Mouse (Mus musculus): ENCODE measurements around the gene Rbfox3.

The Rbfox3 gene

DNA sequence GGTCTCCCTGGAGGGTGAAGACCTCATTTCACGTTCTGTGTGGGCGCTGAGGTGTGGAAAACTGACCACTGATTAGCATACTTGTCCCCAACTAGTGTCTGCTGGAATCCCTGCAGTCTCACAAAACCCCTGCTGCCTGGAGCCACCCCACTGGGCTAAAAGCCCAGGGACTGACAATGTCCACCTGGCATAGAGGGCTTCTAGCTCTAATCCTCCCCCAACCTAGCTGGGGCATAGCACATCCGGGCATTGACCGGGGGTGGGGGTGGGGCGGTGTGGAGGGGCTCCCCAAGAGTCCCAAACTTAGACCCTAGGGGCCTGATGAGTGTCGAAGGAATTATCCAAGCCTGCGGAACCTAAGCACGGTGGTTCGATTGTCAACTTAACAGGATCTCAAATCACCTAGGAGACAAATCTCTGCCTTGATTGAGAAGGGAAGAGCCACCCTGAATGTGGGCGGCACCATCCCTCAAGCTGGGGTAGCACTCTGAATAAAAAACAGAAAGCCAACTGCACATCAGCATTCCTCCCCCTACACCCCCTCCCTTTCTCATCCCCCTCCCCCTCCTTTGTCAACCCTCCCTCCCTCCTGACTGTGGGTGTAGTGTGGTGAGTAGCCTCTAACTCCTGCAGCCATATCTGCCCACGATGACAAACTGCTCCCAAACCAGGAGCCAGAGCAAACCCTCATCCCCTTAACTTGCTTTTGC lies 29.5 kb downstream of the Rbfox3 start:
- no peak for DNase-seq (ENCODE audit: low spot score)

DNA sequence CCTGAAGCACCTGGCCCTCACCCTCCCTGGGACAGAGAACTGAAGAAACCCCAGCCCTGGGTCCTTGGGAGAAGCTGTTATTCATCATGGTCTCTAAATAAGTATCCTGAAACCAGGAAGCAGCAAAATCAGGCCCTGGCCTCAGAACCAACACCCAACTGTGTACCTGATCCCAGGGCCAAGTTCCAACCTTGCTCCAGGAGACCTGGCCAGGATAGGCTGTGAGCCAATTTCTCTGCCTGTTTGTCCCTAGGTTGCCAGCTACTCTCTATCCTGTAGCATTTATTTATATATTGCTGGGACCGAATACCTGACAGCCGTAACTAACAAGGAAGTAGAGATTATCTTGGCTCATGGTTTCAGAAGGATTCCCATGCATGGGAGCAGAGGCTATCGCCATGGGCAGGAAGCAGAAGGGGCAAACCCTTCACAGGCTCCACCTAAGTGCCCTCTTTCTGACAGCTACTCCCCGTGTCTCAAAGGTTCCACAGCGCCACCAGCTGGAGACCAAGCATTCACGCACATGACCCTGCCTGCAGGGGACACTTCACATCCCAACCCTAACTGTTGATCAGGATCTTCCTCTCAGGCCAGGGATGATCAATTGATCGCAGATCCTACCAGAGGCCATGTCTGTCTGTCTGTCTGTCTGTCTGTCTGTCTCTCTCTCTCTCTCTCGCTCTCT lies 31.8 kb downstream of the Rbfox3 start:
- no peak for DNase-seq (ENCODE audit: low spot score)

GRCm38 (mm10) chr11:118878605-118879245 lies 32.7 kb downstream of the Rbfox3 start:
- no peak for DNase-seq (ENCODE audit: low spot score)

- peak; percentile 32 for DNase-seq (ENCODE audit: low spot score)
These were observed 36.0 kb downstream of the Rbfox3 start for GRCm38 (mm10) chr11:118875243-118875897.

DNA sequence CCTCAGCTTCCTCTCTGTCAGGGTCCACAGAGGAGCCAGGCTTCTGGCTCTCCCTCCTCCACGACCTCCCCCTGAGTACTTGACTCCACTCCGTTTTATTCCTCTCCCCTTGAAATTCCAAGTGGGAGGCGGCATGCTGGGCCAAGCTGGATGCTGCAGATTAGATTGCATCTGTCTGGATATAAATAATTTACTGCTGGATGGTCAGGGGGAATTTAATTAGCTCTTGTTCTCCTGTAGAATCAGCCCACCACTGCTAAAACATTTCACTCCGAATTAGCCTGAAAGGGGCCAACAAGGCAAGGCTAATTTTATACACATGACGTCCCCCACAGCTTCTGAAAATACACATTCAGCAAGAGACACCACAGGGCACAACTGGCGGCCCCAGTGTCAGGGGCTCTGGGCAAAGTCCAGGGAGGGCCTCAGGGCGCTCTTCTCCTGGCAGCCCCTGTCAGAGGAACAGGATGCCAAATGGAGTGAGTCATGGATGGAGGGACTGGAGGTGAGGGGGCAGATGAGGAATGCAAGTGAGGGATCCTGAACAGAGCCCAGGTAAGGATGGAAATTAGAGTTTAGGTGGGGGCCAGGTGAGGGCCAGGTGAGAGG lies 36.8 kb downstream of the Rbfox3 start:
- no peak for DNase-seq (ENCODE audit: low spot score)

DNA sequence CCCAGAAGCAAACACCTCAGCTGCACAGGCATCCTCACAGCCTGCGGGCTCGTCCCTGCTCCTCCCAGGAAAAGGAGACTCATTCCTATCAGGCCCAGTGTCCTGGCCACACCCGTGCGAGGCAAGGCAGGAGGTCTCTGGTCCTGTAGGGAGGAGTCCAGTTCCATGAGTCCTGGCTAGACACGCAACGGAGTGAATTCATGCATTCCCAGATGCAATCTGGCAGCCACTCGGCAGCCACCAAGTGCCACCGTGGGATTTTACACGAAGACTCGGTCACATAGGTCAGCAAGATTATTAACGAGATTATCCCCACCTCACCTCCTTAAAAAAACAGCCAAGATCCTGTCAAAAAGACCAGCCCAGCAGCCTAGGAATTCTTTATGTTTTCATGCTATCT lies 37.4 kb downstream of the Rbfox3 start:
- no peak for DNase-seq (ENCODE audit: low spot score)

- DNase-seq (ENCODE audit: low spot score): no peak
These were observed 39.9 kb downstream of the Rbfox3 start for GRCm38 (mm10) chr11:118871527-118871926.

DNA sequence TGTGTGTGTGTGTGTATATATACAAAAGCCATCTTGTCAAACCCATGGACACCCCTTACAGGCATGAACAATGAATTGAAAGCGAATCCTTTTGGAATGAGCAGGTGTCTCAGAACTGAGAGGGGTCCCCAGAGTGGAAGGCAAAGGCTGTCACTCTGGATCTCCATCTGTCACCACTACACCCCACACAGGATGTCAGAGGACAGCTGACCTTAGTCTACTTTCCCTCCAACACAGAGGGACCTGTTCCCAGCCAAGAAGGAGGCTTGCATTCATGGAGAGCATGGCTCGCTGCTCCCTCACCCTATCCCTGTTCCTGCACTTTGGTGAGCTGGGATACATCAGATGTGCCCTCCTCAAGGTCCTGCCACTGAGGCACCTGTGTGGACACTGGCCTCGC lies 48.0 kb downstream of the Rbfox3 start:
- no peak for DNase-seq (ENCODE audit: low spot score)

DNA sequence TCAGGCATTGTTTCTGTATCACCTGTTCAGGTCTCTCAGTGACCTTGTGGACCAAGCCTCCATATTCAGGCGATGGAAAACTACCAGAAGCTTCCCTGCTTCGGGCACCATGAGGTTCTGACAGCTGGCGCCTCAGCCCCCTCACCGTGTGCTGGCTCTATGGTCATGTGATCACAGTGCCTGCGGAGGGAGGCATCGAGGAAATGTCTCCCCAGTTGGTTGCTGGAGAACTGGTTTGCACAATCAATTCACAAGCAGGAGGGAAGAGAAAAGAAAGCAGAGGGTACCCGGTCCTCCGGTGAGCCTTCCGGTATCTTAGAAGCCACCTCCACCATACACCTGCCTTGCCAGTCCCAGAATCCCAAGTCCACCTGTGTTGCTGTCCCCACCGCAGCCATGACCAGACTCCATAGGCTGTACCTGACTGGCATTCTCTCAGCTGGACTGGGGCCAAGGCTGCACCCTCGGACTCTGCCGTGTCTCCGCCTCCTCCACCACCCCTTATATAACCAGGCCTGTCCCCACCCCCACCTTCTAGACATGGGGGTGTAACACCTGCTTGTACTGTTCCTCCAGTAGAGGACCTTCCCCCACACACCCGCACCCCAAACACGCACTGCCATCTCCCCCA lies 49.5 kb downstream of the Rbfox3 start:
- DNase-seq (ENCODE audit: low spot score): no peak

- DNase-seq (ENCODE audit: low spot score): no peak
These were observed 50.2 kb downstream of the Rbfox3 start for GRCm38 (mm10) chr11:118861246-118861645.

- no peak for DNase-seq (ENCODE audit: low spot score)
These were observed 50.6 kb downstream of the Rbfox3 start for GRCm38 (mm10) chr11:118860812-118861211.

DNA sequence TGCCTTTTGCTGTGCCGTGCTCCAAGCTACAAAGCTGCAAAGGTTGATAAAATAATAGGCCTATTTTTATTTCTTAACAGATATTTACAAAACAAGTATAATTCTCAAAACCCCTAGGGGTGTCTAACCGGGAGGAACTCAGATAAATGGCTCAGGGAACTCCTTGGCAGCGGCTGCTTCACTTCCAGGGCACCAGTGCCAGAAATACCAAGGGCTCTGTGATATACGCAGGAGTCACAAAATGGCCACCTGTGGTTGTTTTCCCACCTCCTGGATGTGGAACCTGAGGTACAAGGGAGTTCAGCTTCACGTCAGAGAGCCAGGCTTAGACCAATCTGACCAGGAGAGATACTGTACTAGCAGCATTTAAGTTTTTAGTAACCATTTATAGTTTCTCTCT lies 51.6 kb downstream of the Rbfox3 start:
- DNase-seq (ENCODE audit: low spot score): no peak

- DNase-seq (ENCODE audit: low spot score): no peak
These were observed 53.1 kb downstream of the Rbfox3 start for GRCm38 (mm10) chr11:118858305-118858704.

DNA sequence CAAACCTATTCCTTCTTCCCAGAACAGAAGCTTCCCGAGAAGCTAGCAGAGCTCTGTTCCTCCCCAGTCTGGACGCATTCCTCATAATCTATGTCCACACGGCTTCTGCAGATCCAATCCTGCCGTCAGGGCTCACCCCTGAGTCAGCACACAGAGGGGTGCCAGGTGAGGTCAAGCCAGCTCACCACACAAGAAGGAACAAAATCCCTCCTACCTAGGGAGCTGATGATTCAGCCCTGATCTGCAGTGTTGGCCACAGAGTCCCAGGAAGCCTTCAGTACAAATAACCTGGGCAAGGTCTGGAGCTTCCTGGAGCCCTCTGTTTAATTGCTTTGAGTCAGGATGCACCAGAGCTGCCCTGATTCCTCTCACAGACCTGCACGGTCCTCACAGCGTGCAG lies 60.0 kb downstream of the Rbfox3 start:
- no peak for DNase-seq (ENCODE audit: low spot score)

DNA sequence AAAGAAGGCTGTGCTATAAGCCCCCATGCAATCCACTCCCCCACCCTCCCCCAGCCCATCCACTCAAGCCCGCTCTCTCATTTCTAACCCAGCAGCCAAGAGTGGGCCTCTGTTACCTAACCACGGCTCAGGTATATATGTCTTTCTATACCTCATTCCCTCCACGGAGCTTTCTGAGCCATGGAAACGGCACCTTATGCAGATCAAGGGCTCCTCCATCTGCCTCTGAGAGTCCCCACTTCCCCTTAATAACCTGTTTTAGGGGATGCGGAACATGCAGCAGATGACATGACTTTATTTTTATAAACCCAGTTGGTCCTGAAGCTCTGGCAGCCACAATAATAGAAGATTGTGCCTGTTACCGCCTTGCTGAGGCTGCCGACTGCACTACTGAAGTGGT lies 63.4 kb downstream of the Rbfox3 start:
- no peak for DNase-seq (ENCODE audit: low spot score)

- no peak for DNase-seq (ENCODE audit: low spot score)
These were observed 70.4 kb downstream of the Rbfox3 start for GRCm38 (mm10) chr11:118840992-118841391.

GRCm38 (mm10) chr11:118838167-118838566 lies 73.2 kb downstream of the Rbfox3 start:
- DNase-seq (ENCODE audit: low spot score): no peak

DNA sequence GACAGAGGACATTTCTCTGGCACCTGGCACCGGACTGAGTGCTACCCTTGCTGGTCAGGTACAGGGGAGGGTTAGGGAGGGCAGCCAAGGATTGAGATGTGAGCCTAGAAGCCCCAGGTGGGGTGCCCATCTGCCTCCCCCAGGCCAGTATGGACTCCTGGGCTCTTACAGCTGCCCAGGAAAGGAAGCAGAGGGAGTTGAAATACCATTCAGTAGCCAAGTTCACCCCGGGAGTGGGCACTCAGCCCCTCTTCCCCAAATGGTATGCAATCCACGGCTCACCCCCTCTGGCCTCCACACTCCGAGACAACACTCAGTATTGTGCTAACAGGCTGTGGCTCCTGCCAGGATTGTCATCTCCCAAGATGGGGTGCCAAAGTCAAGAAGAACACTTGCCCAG lies 74.5 kb downstream of the Rbfox3 start:
- no peak for DNase-seq (ENCODE audit: low spot score)

DNA sequence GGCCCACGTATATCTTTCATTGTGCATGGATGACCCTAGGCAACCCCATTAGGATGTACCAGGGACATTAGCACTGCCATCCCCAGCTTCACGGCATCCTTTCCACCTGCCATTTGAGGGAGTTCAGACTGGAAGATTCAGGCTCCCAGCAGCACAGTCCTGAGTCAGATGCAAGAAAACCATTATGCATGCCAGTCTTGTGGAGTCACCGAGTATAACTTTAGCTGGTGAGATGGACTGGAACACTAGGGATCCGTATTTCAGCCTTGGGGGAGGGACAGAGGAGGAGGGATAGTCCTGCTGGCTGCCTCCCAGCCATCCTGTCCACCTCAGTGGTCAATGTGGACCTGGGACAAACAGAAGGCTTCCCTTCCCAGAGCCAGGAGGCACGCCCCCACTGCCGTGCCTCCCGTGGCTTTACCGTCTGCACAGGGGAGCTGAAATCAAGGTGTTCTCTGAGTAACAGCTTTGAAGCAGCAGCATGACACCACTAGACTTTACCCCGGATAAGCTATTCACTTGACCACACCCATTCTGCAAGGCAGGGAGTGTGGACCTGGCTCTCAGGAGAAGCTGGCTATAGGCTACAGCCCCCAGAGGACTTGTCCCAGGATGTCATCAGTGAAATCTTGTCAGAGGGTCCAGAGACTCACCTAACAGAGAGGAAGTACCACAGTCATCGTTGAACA lies 78.5 kb downstream of the Rbfox3 start:
- no peak for DNase-seq (ENCODE audit: low spot score)

DNA sequence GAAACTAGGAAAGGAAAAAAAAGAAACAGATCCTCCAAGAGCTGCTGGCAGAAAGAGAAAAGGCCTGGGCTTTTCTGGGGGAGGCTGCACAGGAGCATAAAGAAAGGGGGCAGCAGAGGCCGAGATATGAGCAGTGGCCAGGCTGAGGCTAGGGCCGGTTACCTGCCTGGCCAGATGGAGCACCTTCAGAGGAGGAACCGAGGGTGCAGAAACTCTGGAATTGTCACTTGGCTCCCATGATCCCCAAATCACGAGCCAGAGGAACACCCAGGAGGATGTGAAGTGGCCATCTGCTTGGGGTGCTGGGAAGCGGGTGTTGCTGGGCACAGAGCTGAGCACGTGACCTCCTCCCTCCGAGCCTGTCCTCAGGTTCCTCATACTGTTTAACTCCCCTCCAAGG lies 79.7 kb downstream of the Rbfox3 start:
- DNase-seq (ENCODE audit: low spot score): no peak
